Mouse (Mus musculus): Measurements from ENCODE around the gene Adat1.

Gene Adat1

GRCm38 (mm10) chr8:111992013-111992702 lies at the start of gene Adat1:
Adat1 (minus strand) TSS chr8:111992302.
- DNase-seq (ENCODE audit: low read depth, low spot score): peak; percentile 93

GRCm38 (mm10) chr8:112037521-112037920 lies 45.4 kb upstream of the Adat1 start:
- peak; percentile 59 for DNase-seq (ENCODE audit: low read depth, low spot score)

GRCm38 (mm10) chr8:112034603-112035002 lies 42.5 kb upstream of the Adat1 start:
- DNase-seq (ENCODE audit: low read depth, low spot score): peak; percentile 90

- DNase-seq (ENCODE audit: low read depth, low spot score): peak; percentile 88
Observed at GRCm38 (mm10) chr8:112033071-112033470, 41.0 kb upstream of the Adat1 start.

GRCm38 (mm10) chr8:112030663-112031062 lies 38.6 kb upstream of the Adat1 start:
- no peak for DNase-seq (ENCODE audit: low read depth, low spot score)

- DNase-seq (ENCODE audit: low read depth, low spot score): no peak
Observed at GRCm38 (mm10) chr8:112029455-112029854, 37.4 kb upstream of the Adat1 start.

- DNase-seq (ENCODE audit: low read depth, low spot score): no peak
Observed at GRCm38 (mm10) chr8:112014936-112015335, 22.8 kb upstream of the Adat1 start, which contains the start of gene Gm6793. Gm6793 (minus strand) TSS chr8:112015036.

- DNase-seq (ENCODE audit: low read depth, low spot score): no peak
Observed at GRCm38 (mm10) chr8:112011816-112012242, 19.7 kb upstream of the Adat1 start.

GRCm38 (mm10) chr8:112010997-112011815 lies 19.1 kb upstream of the Adat1 start, which contains the start of the genes Kars and Terf2ip:
Kars (minus strand) TSS chr8:112011323.
Terf2ip (plus strand) TSS chr8:112011398.
- peak; percentile 97 for DNase-seq (ENCODE audit: low read depth, low spot score)

GRCm38 (mm10) chr8:112009558-112009957 lies 17.5 kb upstream of the Adat1 start:
- DNase-seq (ENCODE audit: low read depth, low spot score): peak; percentile 60

GRCm38 (mm10) chr8:112007669-112008068 lies 15.6 kb upstream of the Adat1 start:
- no peak for DNase-seq (ENCODE audit: low read depth, low spot score)

- DNase-seq (ENCODE audit: low read depth, low spot score): peak; percentile 20
Observed at GRCm38 (mm10) chr8:112005601-112006000, 13.5 kb upstream of the Adat1 start.

- DNase-seq (ENCODE audit: low read depth, low spot score): no peak
Observed at GRCm38 (mm10) chr8:112004754-112005153, 12.7 kb upstream of the Adat1 start.

- no peak for DNase-seq (ENCODE audit: low read depth, low spot score)
Observed at GRCm38 (mm10) chr8:111992703-111993039, 569 bp upstream of the Adat1 start.

GRCm38 (mm10) chr8:111991278-111991677 lies 824 bp downstream of the Adat1 start:
- no peak for DNase-seq (ENCODE audit: low read depth, low spot score)

- peak; percentile 93 for DNase-seq (ENCODE audit: low read depth, low spot score)
Observed at GRCm38 (mm10) chr8:111989911-111990310, 2.2 kb downstream of the Adat1 start.

GRCm38 (mm10) chr8:111984511-111984910 lies 7.6 kb downstream of the Adat1 start:
- no peak for DNase-seq (ENCODE audit: low read depth, low spot score)

- peak; percentile 68 for DNase-seq (ENCODE audit: low read depth, low spot score)
Observed at GRCm38 (mm10) chr8:111982116-111982515, 10.0 kb downstream of the Adat1 start.

- no peak for DNase-seq (ENCODE audit: low read depth, low spot score)
Observed at GRCm38 (mm10) chr8:111978147-111978546, 14.0 kb downstream of the Adat1 start.

GRCm38 (mm10) chr8:111976326-111976725 lies 15.8 kb downstream of the Adat1 start:
- DNase-seq (ENCODE audit: low read depth, low spot score): no peak

GRCm38 (mm10) chr8:111975706-111976105 lies 16.4 kb downstream of the Adat1 start:
- DNase-seq (ENCODE audit: low read depth, low spot score): no peak

- no peak for DNase-seq (ENCODE audit: low read depth, low spot score)
Observed at GRCm38 (mm10) chr8:111974138-111974537, 18.0 kb downstream of the Adat1 start.

GRCm38 (mm10) chr8:111968991-111969390 lies 23.1 kb downstream of the Adat1 start:
- DNase-seq (ENCODE audit: low read depth, low spot score): peak; percentile 86

Measured in ZHBTc4 (cell line).